Mouse (Mus musculus) heart, embryonic 14.5 days (tissue): Measurements from ENCODE around the gene Akap2. TPM values are rescaled to one million over a fixed set of nuclear protein-coding genes. Genes with fewer than 3 reads are reported as not detected.

ENCODE experiments used
- ATAC-seq: fragments of 200-750 bp; cut with Nextera tagmentation; 2 replicates; pipeline ENCODE4 v1.8.0; 2017; ENCODE audit warnings: low read depth, moderate TSS enrichment; ENCODE audit not compliant: insufficient number of reproducible peaks, insufficient read depth, low FRiP score
- H3K27ac ChIP-seq, 2 experiments: fragments of 200-500 bp in 1 of 2; fragments of 300-500 bp in 1 of 2; sonication (generic) in 1 of 2; replicated peaks in 1 of 2; 2 replicates each; pipeline ENCODE4 v1.5.1; 2012 to 2014; ENCODE audit warnings: low read depth in 2 of 2, low read length in 2 of 2, control low read depth in 1 of 2, mild to moderate bottlenecking in 1 of 2, mixed read lengths in 1 of 2; ENCODE audit not compliant: control insufficient read depth in 1 of 2, insufficient read depth in 1 of 2
- H3K27me3 ChIP-seq: fragments of 300-500 bp; sonication (generic); 2 replicates; pipeline ENCODE4 v1.6.1; 2014; ENCODE audit warnings: mild to moderate bottlenecking, low read length, control low read depth; ENCODE audit not compliant: control insufficient read depth, insufficient read depth
- H3K36me3 ChIP-seq: fragments of 300-500 bp; sonication (generic); 2 replicates; pipeline ENCODE4 v1.6.1; 2014; ENCODE audit warnings: mild to moderate bottlenecking, control low read depth, low read length, mixed read lengths; ENCODE audit not compliant: control insufficient read depth, insufficient read depth
- H3K4me1 ChIP-seq, 2 experiments: fragments of 200-500 bp in 1 of 2; fragments of 300-500 bp in 1 of 2; sonication (generic) in 1 of 2; 2 replicates each; pipeline ENCODE4 v1.6.1; 2012 to 2014; ENCODE audit warnings: low read length in 2 of 2, control low read depth in 1 of 2, mixed read lengths in 1 of 2; ENCODE audit not compliant: control insufficient read depth in 2 of 2, insufficient read depth in 2 of 2
- H3K4me2 ChIP-seq: fragments of 300-500 bp; sonication (generic); 2 replicates; pipeline ENCODE4 v1.6.1; 2014; ENCODE audit warnings: mild to moderate bottlenecking, low read length
- H3K4me3 ChIP-seq, 2 experiments: fragments of 200-500 bp in 1 of 2; fragments of 300-500 bp in 1 of 2; sonication (generic) in 1 of 2; 2 replicates each; pipeline ENCODE4 v1.5.1; 2012 to 2014; ENCODE audit warnings: low read length in 2 of 2, mild to moderate bottlenecking in 2 of 2, control low read depth in 1 of 2, low read depth in 1 of 2, moderate library complexity in 1 of 2; ENCODE audit not compliant: control insufficient read depth in 1 of 2, insufficient read depth in 1 of 2
- H3K9ac ChIP-seq: fragments of 300-500 bp; sonication (generic); 2 replicates; pipeline ENCODE4 v1.6.1; 2014; ENCODE audit warnings: mild to moderate bottlenecking, low read length
- H3K9me3 ChIP-seq: fragments of 300-500 bp; sonication (generic); 2 replicates; pipeline ENCODE4 v1.6.1; 2016; ENCODE audit warnings: low read length, control low read depth; ENCODE audit not compliant: control insufficient read depth
- WGBS: fragments of 180-500 bp; shearing (Covaris S2); extraction: QIAGEN DNeasy Blood & Tissue Kit; methylation state at CpG from one replicate; pipeline ENCODE4 v1.1.7; 2014; 5-methylcytosine and 5-hydroxymethylcytosine counted together
- polyA plus RNA-seq: library from polyadenylated mRNA; unstranded; fragments of >200 nt; fragmentation: Nextera tagmentation; extraction: Ambion mirVana; gene quantifications from 2 replicates; pipeline ENCODE4 v1.2.1, GENCODE M21; 2014

Gene Akap2
- polyA plus RNA-seq, 1 experiment from 2014 or later, result 52.0 TPM

DNA sequence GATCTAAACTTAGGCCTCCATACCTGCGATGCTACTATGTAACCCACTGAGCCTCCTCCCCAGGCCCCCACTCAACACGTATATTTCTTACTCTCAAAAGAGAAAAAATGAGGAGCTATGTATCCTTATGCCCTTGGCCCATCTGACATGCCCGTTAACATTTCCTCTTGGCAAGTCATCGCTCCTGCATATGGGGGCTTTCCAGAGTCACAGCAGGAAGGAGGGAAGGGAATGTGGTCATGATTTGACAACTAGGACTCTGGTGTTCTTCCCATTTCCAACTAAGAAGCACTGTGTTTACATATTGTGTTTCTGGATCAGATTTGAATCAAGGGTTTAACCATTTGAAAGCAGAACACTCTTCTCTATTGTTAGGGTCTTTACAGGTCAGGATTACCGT is 15.9 kb upstream of the Akap2 start:
- no peaks in the 10 kb centered on the region for H3K27me3 ChIP-seq
- no peak for ATAC-seq
- no peaks in the 10 kb centered on the region for H3K9me3 ChIP-seq
- no peak overlapping the region for H3K27ac ChIP-seq
- 73% methylated on average over 5 of the region's 5 CpGs for WGBS
- H3K4me1 ChIP-seq, result 0 out of 4 replicates have a peak, but pooled peaks cover 0 to 7% of the 10 kb centered on the region in 2 experiments
- no peak overlapping the region for H3K9ac ChIP-seq
- H3K4me3 ChIP-seq, result no peak overlapping the region
- no peak overlapping the region for H3K4me2 ChIP-seq
- peaks cover 56% of the 10 kb centered on the region for H3K36me3 ChIP-seq

GRCm38 (mm10) chr4:57703574-57704470 is 13.6 kb upstream of the Akap2 start:
- Histone ChIP-seq H3K27ac (no peak overlapping the region), H3K36me3 (peaks cover 48% of the 10 kb centered on the region), H3K4me3 (no peak overlapping the region), H3K27me3 (no peaks in the 10 kb centered on the region), H3K4me2 (no peak overlapping the region), H3K9me3 (no peaks in the 10 kb centered on the region), H3K9ac (no peak overlapping the region), H3K4me1 (0 out of 4 replicates have a peak, but pooled peaks cover 0 to 7% of the 10 kb centered on the region in 2 experiments)
- 82% methylated on average over 11 of the region's 11 CpGs for WGBS
- ATAC-seq, result no peak

GRCm38 (mm10) chr4:57704575-57704974 is 12.9 kb upstream of the Akap2 start:
- Histone ChIP-seq H3K4me1 (0 out of 4 replicates have a peak, but pooled peaks cover 0 to 7% of the 10 kb centered on the region in 2 experiments), H3K4me2 (no peak overlapping the region), H3K9me3 (no peaks in the 10 kb centered on the region), H3K9ac (no peak overlapping the region), H3K27me3 (no peaks in the 10 kb centered on the region), H3K27ac (no peak overlapping the region), H3K36me3 (peaks cover 49% of the 10 kb centered on the region), H3K4me3 (no peak overlapping the region)
- WGBS, result 93% methylated on average over 7 of the region's 7 CpGs
- ATAC-seq, result no peak

GRCm38 (mm10) chr4:57715849-57716248 is 1.6 kb upstream of the Akap2 start:
- Histone ChIP-seq H3K36me3 (peaks cover 22% of the 10 kb centered on the region), H3K4me1 (peaks cover 0 to 3% of the 10 kb centered on the region in 2 experiments; a peak in 2 of 4 replicates), H3K4me3 (no peak overlapping the region), H3K27me3 (no peaks in the 10 kb centered on the region), H3K9ac (no peak overlapping the region), H3K9me3 (no peaks in the 10 kb centered on the region), H3K27ac (no peak overlapping the region), H3K4me2 (no peak overlapping the region)
- ATAC-seq, result no peak

GRCm38 (mm10) chr4:57716735-57717134 is 722 bp upstream of the Akap2 start:
- Histone ChIP-seq H3K36me3 (peaks cover 20% of the 10 kb centered on the region; the same call in 1 of the 2 replicates), H3K4me2 (no peak overlapping the region), H3K9ac (no peak overlapping the region), H3K9me3 (no peaks in the 10 kb centered on the region), H3K27me3 (no peaks in the 10 kb centered on the region), H3K4me1 (peaks cover 0 to 3% of the 10 kb centered on the region in 2 experiments; a peak in 2 of 4 replicates), H3K27ac (no peak overlapping the region), H3K4me3 (no peak overlapping the region)
- ATAC-seq, result no peak
- WGBS, result 53% methylated on average over 4 of the region's 4 CpGs

DNA sequence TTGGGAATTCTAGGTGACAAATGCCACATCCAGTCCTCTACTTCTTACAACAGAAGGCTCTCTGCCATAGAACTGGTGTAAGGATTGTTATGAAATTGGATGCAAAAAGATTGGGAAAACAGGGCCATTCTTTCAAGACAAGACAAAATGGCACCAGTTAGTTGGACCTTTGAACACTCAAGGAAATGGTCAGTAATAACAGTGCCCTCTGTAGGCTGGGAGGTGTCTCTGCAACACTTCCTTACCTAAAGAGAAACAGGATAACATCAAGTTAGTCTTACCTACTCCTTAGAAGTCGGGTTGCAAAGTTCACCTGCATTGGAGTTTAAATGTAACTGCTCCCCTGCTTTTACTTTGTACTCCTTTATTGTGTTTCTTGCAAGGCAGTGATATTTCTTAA is 1.9 kb downstream of the Akap2 start:
- WGBS, result 87% methylated on average over 1 of the region's 1 CpGs
- H3K27ac ChIP-seq, result no peak overlapping the region
- no peak overlapping the region for H3K4me3 ChIP-seq
- no peaks in the 10 kb centered on the region for H3K27me3 ChIP-seq
- no peak overlapping the region for H3K9ac ChIP-seq
- no peaks in the 10 kb centered on the region; a peak in 1 of 4 replicates for H3K4me1 ChIP-seq
- peaks cover 16% of the 10 kb centered on the region; the same call in 1 of the 2 replicates for H3K36me3 ChIP-seq
- H3K9me3 ChIP-seq, result no peaks in the 10 kb centered on the region
- no peak for ATAC-seq
- no peak overlapping the region for H3K4me2 ChIP-seq

GRCm38 (mm10) chr4:57720869-57721361 is 3.5 kb downstream of the Akap2 start:
- no peak overlapping the region for H3K9ac ChIP-seq
- no peak overlapping the region for H3K4me3 ChIP-seq
- no peak overlapping the region for H3K4me2 ChIP-seq
- no peaks in the 10 kb centered on the region; a peak in 1 of 4 replicates for H3K4me1 ChIP-seq
- H3K9me3 ChIP-seq, result no peaks in the 10 kb centered on the region
- H3K27ac ChIP-seq, result no peak overlapping the region
- peaks cover 10% of the 10 kb centered on the region; the same call in 1 of the 2 replicates for H3K36me3 ChIP-seq
- no peaks in the 10 kb centered on the region for H3K27me3 ChIP-seq
- 42% methylated on average over 7 of the region's 7 CpGs for WGBS
- no peak for ATAC-seq
